26 mouse cellular contexts compared by ENCODE assay signal in the genomic region with DNA sequence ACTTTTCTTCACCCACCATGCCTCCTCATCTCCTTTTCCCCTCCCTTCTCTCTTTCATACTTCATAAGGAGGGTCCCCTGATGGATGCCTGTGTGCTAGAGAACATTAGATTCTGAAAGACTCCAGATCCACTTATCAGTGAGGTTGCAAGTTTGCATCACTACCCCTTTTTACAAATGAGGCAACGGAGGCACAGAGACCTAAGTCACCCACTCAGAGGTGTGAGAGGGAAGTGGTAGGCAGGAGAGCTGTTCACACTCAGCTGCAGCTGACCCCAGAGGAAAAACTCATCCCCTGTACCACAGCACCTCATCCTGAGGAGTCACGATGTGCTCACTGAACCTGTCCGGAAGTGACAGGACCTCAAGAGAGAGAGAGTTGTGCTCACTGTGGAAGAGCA.
"Had no signal": no experiment of that assay in that cellular context is flagged by ENCODE, and none has a peak within 500 bp of the region (broad histone marks: within the 10 kb centered on the region; RNA-seq: fewer than 3 reads in every experiment).

No protein-coding gene starts in this region.

- H3K4me1 ChIP-seq: hindbrain, embryonic 13.5 days; hindbrain, embryonic 15.5 days; kidney, embryonic 15.5 days; limb, embryonic 13.5 days; limb, embryonic 15.5 days had no signal

- H3K27ac ChIP-seq: gastrocnemius, adult 2 months; heart, adult 2 months; heart, embryonic 13.5 days; heart, embryonic 15.5 days; hindbrain, embryonic 13.5 days; hindbrain, embryonic 15.5 days; hindbrain, postnatal 0 days; kidney, embryonic 15.5 days; kidney, postnatal 0 days; limb, embryonic 13.5 days; limb, embryonic 15.5 days had no signal

- H3K9me3 ChIP-seq: heart, embryonic 13.5 days; heart, embryonic 15.5 days; hindbrain, embryonic 13.5 days; hindbrain, embryonic 15.5 days; kidney, embryonic 15.5 days; limb, embryonic 13.5 days; limb, embryonic 15.5 days had no signal

- DNase-seq: gastrocnemius, adult 2 months; gastrocnemius, postnatal 10 days; gastrocnemius, postnatal 25 days; heart, adult 11 months; heart, adult 2 months; heart, postnatal 14 days; heart, postnatal 36 days; kidney, adult 11 months; kidney, adult 2 months; kidney, adult 9 months; kidney, postnatal 14 days; kidney, postnatal 36 days; layer of hippocampus, adult 9-11 months; layer of hippocampus, postnatal 36 days; left cerebral cortex, postnatal 4 days had no signal

- H3K9ac ChIP-seq: heart, embryonic 13.5 days; heart, embryonic 15.5 days; hindbrain, embryonic 13.5 days; hindbrain, embryonic 15.5 days; kidney, embryonic 15.5 days; limb, embryonic 13.5 days; limb, embryonic 15.5 days had no signal

- H3K4me2 ChIP-seq: heart, embryonic 11.5 days; heart, embryonic 13.5 days; heart, embryonic 15.5 days; hindbrain, embryonic 13.5 days; hindbrain, embryonic 15.5 days; kidney, embryonic 15.5 days; limb, embryonic 13.5 days; limb, embryonic 15.5 days had no signal

- H3K27me3 ChIP-seq: heart, embryonic 13.5 days; heart, embryonic 15.5 days; hindbrain, embryonic 13.5 days; hindbrain, embryonic 15.5 days; kidney, embryonic 15.5 days; limb, embryonic 13.5 days; limb, embryonic 15.5 days had no signal

- H3K4me3 ChIP-seq: gastrocnemius, adult 2 months; heart, adult 2 months; heart, embryonic 13.5 days; heart, embryonic 15.5 days; hindbrain, embryonic 13.5 days; hindbrain, embryonic 15.5 days; kidney, embryonic 15.5 days; limb, embryonic 13.5 days; limb, embryonic 15.5 days had no signal

- ATAC-seq: hindbrain, postnatal 0 days; intestine, embryonic 16.5 days had no signal

- H3K36me3 ChIP-seq: heart, embryonic 13.5 days; heart, embryonic 15.5 days; hindbrain, embryonic 13.5 days; hindbrain, embryonic 15.5 days; kidney, embryonic 15.5 days; limb, embryonic 13.5 days; limb, embryonic 15.5 days had no signal
